Mouse (Mus musculus): ENCODE measurements around the gene Tspan10. TPM values are rescaled to one million over a fixed set of nuclear protein-coding genes. Genes with fewer than 3 reads are reported as not detected.

Tspan10 gene
- total RNA-seq, 1 experiment, result not detected

GRCm38 (mm10) chr11:120437857-120438385 lies 4.5 kb upstream of the Tspan10 start:
- no peak overlapping the region for H3K27ac ChIP-seq (ENCODE audit: insufficient read depth, low read depth, low read length, poor library complexity, severe bottlenecking)
- in situ Hi-C loops (cut with MboI; ENCODE audit: low sequenced_read_pairs in 2 of 2, unreplicated experiment in 2 of 2), result no loop called here

GRCm38 (mm10) chr11:120442765-120443280 lies 379 bp downstream of the Tspan10 start:
- H3K36me3 ChIP-seq (ENCODE audit: control insufficient read depth, insufficient read depth, low read length, poor library complexity, severe bottlenecking), result no peaks in the 10 kb centered on the region
- H3K4me3 ChIP-seq (ENCODE audit: insufficient read depth in 1 of 2, low read depth in 1 of 2, low read length in 2 of 2, poor library complexity in 1 of 2, severe bottlenecking in 1 of 2), result no peak overlapping the region
- no peaks in the 10 kb centered on the region; a peak in 1 of 4 replicates for H3K4me1 ChIP-seq (ENCODE audit: control insufficient read depth in 2 of 2, insufficient read depth in 2 of 2, low read length in 2 of 2, poor library complexity in 1 of 2)
- H3K9me3 ChIP-seq (ENCODE audit: control insufficient read depth, insufficient read depth, low read depth, low read length), result no peaks in the 10 kb centered on the region
- in situ Hi-C loops (cut with MboI; ENCODE audit: low sequenced_read_pairs in 2 of 2, unreplicated experiment in 2 of 2), result no loop called here
- H3K9ac ChIP-seq (ENCODE audit: insufficient read depth, low read depth, low read length, poor library complexity, severe bottlenecking), result no peak overlapping the region
- H3K27ac ChIP-seq (ENCODE audit: insufficient read depth, low read depth, low read length, poor library complexity, severe bottlenecking), result no peak overlapping the region
- DNase-seq (ENCODE audit: low read depth, low spot score), result no peak
- TF ChIP-seq CHD2 (IDR thresholded peaks at IDR 0.05; ENCODE audit: low read depth, low read length) (no peak), MAFK (IDR thresholded peaks at IDR 0.05; ENCODE audit: insufficient read depth, low read depth, low read length) (no peak), HCFC1 (IDR thresholded peaks at IDR 0.05; ENCODE audit: borderline replicate concordance, insufficient read depth, low read length) (no peak), ZC3H11A (IDR thresholded peaks at IDR 0.05; ENCODE audit: borderline replicate concordance, low read depth, low read length) (no peak)

More at GRCm38 (mm10) chr11:120437857-120438385, 4.5 kb upstream of the Tspan10 start:
- Histone ChIP-seq H3K4me1 (ENCODE audit: control insufficient read depth in 2 of 2, insufficient read depth in 2 of 2, low read length in 2 of 2, poor library complexity in 1 of 2) (no peaks in the 10 kb centered on the region; a peak in 1 of 4 replicates), H3K36me3 (ENCODE audit: control insufficient read depth, insufficient read depth, low read length, poor library complexity, severe bottlenecking) (peaks cover 5% of the 10 kb centered on the region), H3K9me3 (ENCODE audit: control insufficient read depth, insufficient read depth, low read depth, low read length) (no peaks in the 10 kb centered on the region), H3K9ac (ENCODE audit: insufficient read depth, low read depth, low read length, poor library complexity, severe bottlenecking) (no peak overlapping the region; the same call in 1 of the 2 replicates), H3K4me3 (ENCODE audit: insufficient read depth in 1 of 2, low read depth in 1 of 2, low read length in 2 of 2, poor library complexity in 1 of 2, severe bottlenecking in 1 of 2) (peak overlapping the region; percentile 52 to 98; a peak in 3 of 4 replicates)
- DNase-seq (ENCODE audit: low read depth, low spot score), result no peak
- TF ChIP-seq ZC3H11A (IDR thresholded peaks at IDR 0.05; ENCODE audit: borderline replicate concordance, low read depth, low read length), result no peak
- peak; percentile 90 for TF ChIP-seq ZNF384 (IDR thresholded peaks at IDR 0.05; ENCODE audit: low read depth, low read length)

- in situ Hi-C loops (cut with MboI; ENCODE audit: low sequenced_read_pairs in 2 of 2, unreplicated experiment in 2 of 2), result no loop called here
- Histone ChIP-seq H3K4me3 (ENCODE audit: insufficient read depth in 1 of 2, low read depth in 1 of 2, low read length in 2 of 2, poor library complexity in 1 of 2, severe bottlenecking in 1 of 2) (no peak overlapping the region), H3K9ac (ENCODE audit: insufficient read depth, low read depth, low read length, poor library complexity, severe bottlenecking) (no peak overlapping the region)
These were observed 1.7 kb downstream of the Tspan10 start for GRCm38 (mm10) chr11:120444106-120444505.

GRCm38 (mm10) chr11:120445475-120445874 lies 3.0 kb downstream of the Tspan10 start:
- no peak for DNase-seq (ENCODE audit: low read depth, low spot score)
- H3K4me1 ChIP-seq (ENCODE audit: control insufficient read depth in 2 of 2, insufficient read depth in 2 of 2, low read length in 2 of 2, poor library complexity in 1 of 2), result peaks cover 0 to 3% of the 10 kb centered on the region in 2 experiments; a peak in 1 of 4 replicates
- in situ Hi-C loops (cut with MboI; ENCODE audit: low sequenced_read_pairs in 2 of 2, unreplicated experiment in 2 of 2), result no loop called here
- no peaks in the 10 kb centered on the region for H3K36me3 ChIP-seq (ENCODE audit: control insufficient read depth, insufficient read depth, low read length, poor library complexity, severe bottlenecking)
- no peak for TF ChIP-seq HCFC1 (IDR thresholded peaks at IDR 0.05; ENCODE audit: borderline replicate concordance, insufficient read depth, low read length)
- no peak for TF ChIP-seq ZC3H11A (IDR thresholded peaks at IDR 0.05; ENCODE audit: borderline replicate concordance, low read depth, low read length)
- TF ChIP-seq MAFK (IDR thresholded peaks at IDR 0.05; ENCODE audit: insufficient read depth, low read depth, low read length), result no peak
- no peak for TF ChIP-seq CHD2 (IDR thresholded peaks at IDR 0.05; ENCODE audit: low read depth, low read length)
- no peak for TF ChIP-seq ZNF384 (IDR thresholded peaks at IDR 0.05; ENCODE audit: low read depth, low read length)
- no peaks in the 10 kb centered on the region for H3K9me3 ChIP-seq (ENCODE audit: control insufficient read depth, insufficient read depth, low read depth, low read length)
- H3K4me3 ChIP-seq (ENCODE audit: insufficient read depth in 1 of 2, low read depth in 1 of 2, low read length in 2 of 2, poor library complexity in 1 of 2, severe bottlenecking in 1 of 2), result no peak overlapping the region
- H3K9ac ChIP-seq (ENCODE audit: insufficient read depth, low read depth, low read length, poor library complexity, severe bottlenecking), result no peak overlapping the region
- H3K27ac ChIP-seq (ENCODE audit: insufficient read depth, low read depth, low read length, poor library complexity, severe bottlenecking), result no peak overlapping the region

More at GRCm38 (mm10) chr11:120444106-120444505, 1.7 kb downstream of the Tspan10 start:
- no peaks in the 10 kb centered on the region for H3K9me3 ChIP-seq (ENCODE audit: control insufficient read depth, insufficient read depth, low read depth, low read length)
- H3K36me3 ChIP-seq (ENCODE audit: control insufficient read depth, insufficient read depth, low read length, poor library complexity, severe bottlenecking), result no peaks in the 10 kb centered on the region
- H3K4me1 ChIP-seq (ENCODE audit: control insufficient read depth in 2 of 2, insufficient read depth in 2 of 2, low read length in 2 of 2, poor library complexity in 1 of 2), result peaks cover 0 to 3% of the 10 kb centered on the region in 2 experiments; a peak in 1 of 4 replicates
- no peak for DNase-seq (ENCODE audit: low read depth, low spot score)
- TF ChIP-seq CHD2 (IDR thresholded peaks at IDR 0.05; ENCODE audit: low read depth, low read length) (no peak), MAFK (IDR thresholded peaks at IDR 0.05; ENCODE audit: insufficient read depth, low read depth, low read length) (no peak), ZNF384 (IDR thresholded peaks at IDR 0.05; ENCODE audit: low read depth, low read length) (no peak), HCFC1 (IDR thresholded peaks at IDR 0.05; ENCODE audit: borderline replicate concordance, insufficient read depth, low read length) (no peak), ZC3H11A (IDR thresholded peaks at IDR 0.05; ENCODE audit: borderline replicate concordance, low read depth, low read length) (no peak)
- no peak overlapping the region for H3K27ac ChIP-seq (ENCODE audit: insufficient read depth, low read depth, low read length, poor library complexity, severe bottlenecking)

Measured in ES-E14 (cell line).